Mouse (Mus musculus) cerebellum, adult 2 months (tissue): Measurements from ENCODE around the gene Alk. TPM values are rescaled to one million over a fixed set of nuclear protein-coding genes. Genes with fewer than 3 reads are reported as not detected.

Experiments used
- DNase-seq, 2 experiments: peaks; one replicate each; pipeline ENCODE4 v3.0.0; 2021
- H3K27ac ChIP-seq: fragments of 200-500 bp; 2 replicates; pipeline ENCODE4 v1.5.1; 2012; ENCODE audit warnings: low read length, control low read depth, inconsistent platforms; ENCODE audit not compliant: insufficient read depth
- H3K27me3 ChIP-seq: fragments of 200-500 bp; 2 replicates; pipeline ENCODE4 v1.6.1; 2012; ENCODE audit warnings: inconsistent platforms, mild to moderate bottlenecking, low read length, moderate library complexity; ENCODE audit not compliant: control insufficient read depth, insufficient read depth
- H3K4me1 ChIP-seq: fragments of 200-500 bp; 2 replicates; pipeline ENCODE4 v1.6.1; 2011; ENCODE audit warnings: low read length; ENCODE audit not compliant: control insufficient read depth, insufficient read depth
- H3K4me3 ChIP-seq: fragments of 200-500 bp; replicated peaks from 2 replicates; pipeline ENCODE3; 2011; ENCODE audit warnings: mild to moderate bottlenecking, low read depth, low read length, control low read depth; ENCODE audit not compliant: insufficient read depth
- CTCF ChIP-seq: fragments of 200-500 bp; IDR thresholded peaks from 2 replicates; pipeline ENCODE4 v1.5.1; 2011; ENCODE audit warnings: low read depth, mild to moderate bottlenecking, control low read depth, low read length, moderate library complexity, borderline replicate concordance; ENCODE audit not compliant: insufficient read depth
- POLR2A ChIP-seq: fragments of 200-500 bp; IDR thresholded peaks from 2 replicates; pipeline ENCODE4 v1.6.1; 2011; ENCODE audit warnings: low read length, control low read depth, borderline replicate concordance; ENCODE audit not compliant: insufficient read depth
- WGBS: fragments of 180-500 bp; shearing (Covaris S2); methylation state at CpG from one replicate; pipeline ENCODE4 v1.1.7; 2018; 5-methylcytosine and 5-hydroxymethylcytosine counted together
- polyA plus RNA-seq: library from polyadenylated mRNA; depleted of rRNA; stranded (reverse); fragments of >200 nt; gene quantifications from 2 replicates; pipeline ENCODE4 v1.2.3, GENCODE M21; 2012

Alk gene
- polyA plus RNA-seq, 1 experiment = 1.6 TPM

DNA sequence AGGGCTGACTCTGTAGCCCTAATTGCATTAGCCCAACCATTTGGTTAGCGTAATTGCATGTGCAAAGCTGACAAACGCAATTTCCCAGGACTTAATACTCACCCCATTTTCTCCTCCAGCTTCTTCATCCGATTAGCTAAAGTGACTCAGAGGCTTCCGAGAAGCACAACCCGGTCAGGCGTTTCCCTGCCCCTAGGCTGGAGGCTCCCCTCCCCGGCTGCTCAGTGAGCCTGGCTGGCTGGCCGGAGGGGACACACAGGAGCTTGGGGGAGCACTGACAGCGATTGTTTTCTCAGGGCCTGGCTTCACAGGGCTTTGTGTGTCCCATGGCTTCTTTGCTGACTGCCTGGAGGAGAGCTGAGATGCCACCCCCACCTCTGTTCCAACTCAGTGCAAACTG is 657.0 kb downstream of the Alk start:
- H3K4me3 ChIP-seq = no peak overlapping the region
- TF ChIP-seq POLR2A = no peak
- no peak for TF ChIP-seq CTCF
- no peaks in the 10 kb centered on the region for H3K4me1 ChIP-seq
- no peaks in the 10 kb centered on the region for H3K27me3 ChIP-seq
- WGBS = 50% methylated on average over 9 of the region's 9 CpGs
- no peak for DNase-seq
- H3K27ac ChIP-seq = no peak overlapping the region

GRCm38 (mm10) chr17:71944020-71944419 is 660.4 kb downstream of the Alk start:
- no peak for TF ChIP-seq POLR2A
- no peak for TF ChIP-seq CTCF
- 57% methylated on average over 5 of the region's 5 CpGs for WGBS

GRCm38 (mm10) chr17:71942052-71942451 is 662.4 kb downstream of the Alk start:
- Histone ChIP-seq H3K27ac (no peak overlapping the region), H3K4me3 (no peak overlapping the region), H3K4me1 (no peaks in the 10 kb centered on the region; the same call in 1 of the 2 replicates), H3K27me3 (no peaks in the 10 kb centered on the region)
- no peak for DNase-seq
- TF ChIP-seq POLR2A (no peak), CTCF (no peak)

More at GRCm38 (mm10) chr17:71944020-71944419, 660.4 kb downstream of the Alk start:
- Histone ChIP-seq H3K27me3 (no peaks in the 10 kb centered on the region), H3K4me3 (no peak overlapping the region), H3K4me1 (no peaks in the 10 kb centered on the region; the same call in 1 of the 2 replicates), H3K27ac (no peak overlapping the region)
- no peak for DNase-seq

DNA sequence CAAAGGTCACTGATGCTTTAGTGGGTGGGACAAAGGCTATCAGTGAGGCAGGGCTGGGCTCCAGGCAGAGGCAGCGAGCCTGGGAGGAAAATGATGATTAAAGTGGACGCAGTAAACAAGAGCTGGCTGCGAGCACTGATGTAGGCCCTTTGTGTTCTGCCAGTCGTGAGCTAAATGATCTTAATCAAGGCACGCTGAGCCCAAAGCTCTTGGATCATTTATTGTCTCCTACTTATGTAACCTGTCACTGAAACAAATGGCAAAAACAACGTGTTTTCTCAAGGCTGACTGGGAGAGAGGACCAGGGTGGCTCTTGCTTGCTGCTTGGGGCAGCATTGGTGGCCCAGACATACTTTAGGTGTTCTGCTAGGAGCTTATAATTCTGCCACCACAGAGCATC is 663.0 kb downstream of the Alk start:
- DNase-seq = no peak
- Histone ChIP-seq H3K4me3 (no peak overlapping the region), H3K27me3 (no peaks in the 10 kb centered on the region), H3K4me1 (no peaks in the 10 kb centered on the region; the same call in 1 of the 2 replicates), H3K27ac (no peak overlapping the region)
- WGBS = 73% methylated on average over 6 of the region's 6 CpGs
- TF ChIP-seq POLR2A (no peak), CTCF (no peak)

- DNase-seq = no peak
- H3K4me1 ChIP-seq = no peaks in the 10 kb centered on the region
- no peak overlapping the region for H3K4me3 ChIP-seq
- no peaks in the 10 kb centered on the region for H3K27me3 ChIP-seq
- H3K27ac ChIP-seq = no peak overlapping the region
- no peak for TF ChIP-seq POLR2A
- TF ChIP-seq CTCF = no peak
Observed at GRCm38 (mm10) chr17:71936681-71937080, 667.7 kb downstream of the Alk start.

- Histone ChIP-seq H3K27me3 (no peaks in the 10 kb centered on the region), H3K4me1 (no peaks in the 10 kb centered on the region), H3K27ac (no peak overlapping the region), H3K4me3 (no peak overlapping the region)
- TF ChIP-seq CTCF (no peak), POLR2A (no peak)
- 97% methylated on average over 10 of the region's 10 CpGs for WGBS
- DNase-seq = no peak
Observed at GRCm38 (mm10) chr17:71935837-71936236, 668.6 kb downstream of the Alk start.

DNA sequence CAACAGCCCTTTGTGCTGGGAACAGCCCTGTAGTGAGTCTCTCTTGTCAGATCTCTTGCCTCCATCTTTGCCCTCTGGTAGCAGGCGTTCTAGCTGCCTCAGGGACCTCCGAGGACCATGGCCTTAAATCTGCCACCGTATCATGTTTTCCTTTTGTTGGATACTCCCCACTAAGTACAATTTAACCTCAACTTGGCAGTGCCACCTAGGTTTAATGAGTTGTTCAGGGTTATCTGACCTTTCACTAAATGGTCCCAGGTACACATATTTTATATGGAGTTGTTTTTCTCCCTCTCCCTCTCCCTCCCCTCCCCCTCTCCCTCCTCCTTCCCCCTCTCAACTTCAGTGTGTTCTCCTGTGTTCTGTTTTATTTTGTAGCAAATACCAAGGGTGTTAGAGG is 669.1 kb downstream of the Alk start:
- no peak overlapping the region for H3K4me3 ChIP-seq
- H3K27me3 ChIP-seq = no peaks in the 10 kb centered on the region
- 71% methylated on average over 3 of the region's 3 CpGs for WGBS
- no peak for TF ChIP-seq CTCF
- TF ChIP-seq POLR2A = no peak
- no peak for DNase-seq
- H3K27ac ChIP-seq = no peak overlapping the region
- H3K4me1 ChIP-seq = no peaks in the 10 kb centered on the region

GRCm38 (mm10) chr17:71914941-71915340 is 689.5 kb downstream of the Alk start:
- Histone ChIP-seq H3K27ac (no peak overlapping the region), H3K4me1 (no peaks in the 10 kb centered on the region; the same call in 1 of the 2 replicates), H3K27me3 (no peaks in the 10 kb centered on the region), H3K4me3 (no peak overlapping the region)
- TF ChIP-seq POLR2A = no peak
- no peak for TF ChIP-seq CTCF
- 89% methylated on average over 5 of the region's 5 CpGs for WGBS
- no peak for DNase-seq
